Mouse (Mus musculus) neutrophil, adult 65 days (primary cell): Measurements from ENCODE around the gene Efcab11. TPM values are rescaled to one million over a fixed set of nuclear protein-coding genes. Genes with fewer than 3 reads are reported as not detected.

Experiments used
- total RNA-seq: library from RNA; stranded (reverse); gene quantifications from 2 replicates; pipeline ENCODE4 v1.2.4, GENCODE M21; 2023

Gene Efcab11
- total RNA-seq = 4.9 and 5.8 TPM in 2 replicates

DNA sequence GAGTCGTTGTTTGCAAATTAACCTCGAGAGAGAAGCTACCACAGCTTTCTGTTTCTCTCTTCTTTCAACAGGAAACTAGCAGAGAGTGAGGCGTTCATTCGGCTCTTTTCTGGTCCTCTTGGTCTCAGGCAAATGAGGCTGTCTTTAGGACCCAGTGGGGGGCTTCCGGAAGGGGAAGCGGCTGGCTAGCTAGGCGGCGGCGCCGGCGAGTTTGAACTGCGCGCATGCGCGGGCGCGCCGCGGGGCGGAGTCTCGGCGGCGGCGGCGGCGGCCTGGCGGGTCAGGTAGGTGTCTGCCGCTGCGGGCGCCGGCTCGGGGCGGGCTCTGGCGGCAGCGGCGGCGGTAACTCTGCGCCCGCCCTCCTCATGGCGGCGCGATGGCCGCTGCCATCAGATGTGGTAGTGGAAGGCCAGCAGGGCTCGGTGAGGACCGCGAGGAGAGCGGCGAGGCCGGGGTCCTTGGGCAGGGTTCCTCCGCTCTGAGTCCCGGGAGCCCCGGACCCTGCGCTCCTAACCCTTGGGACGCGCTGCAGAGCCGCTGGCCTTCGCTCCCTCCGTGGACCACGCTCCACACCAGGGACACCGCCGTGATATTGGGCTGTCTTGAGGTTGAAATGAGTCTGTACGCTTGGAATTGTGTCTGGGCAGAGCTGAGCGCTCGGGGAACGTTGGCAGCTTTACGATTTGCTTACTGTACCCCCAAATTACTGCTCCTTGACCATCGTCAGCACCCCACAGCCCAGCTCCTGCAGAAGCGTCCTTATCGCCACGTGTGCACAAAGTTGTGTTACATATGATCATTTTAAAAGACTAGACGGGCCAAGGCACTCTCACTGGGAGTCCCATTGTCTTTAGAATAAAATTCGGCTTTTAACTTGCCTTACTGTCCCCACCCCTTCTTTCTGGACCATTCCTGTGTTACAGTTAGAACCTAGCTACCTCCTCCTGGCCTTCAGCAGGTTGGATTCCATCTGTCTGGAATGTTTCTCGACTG, at the start of gene Efcab11, which contains the start of gene Tdp1:
Efcab11 (minus strand) TSS at position 171 of the 993 bp plus-strand sequence.
Tdp1 (plus strand) TSS at position 249 of the 993 bp plus-strand sequence.

Other genes with a start within 250 kb of the Efcab11 start
- 15.5 and 16.0 TPM in 2 replicates for gene Tdp1, start 78 bp upstream of the Efcab11 start, total RNA-seq
- 0.41 and 0.60 TPM in 2 replicates for gene Kcnk13, start 80.1 kb upstream of the Efcab11 start, total RNA-seq
- gene Psmc1, start 225.7 kb upstream of the Efcab11 start, total RNA-seq = 53.9 and 57.0 TPM in 2 replicates